Mouse (Mus musculus) liver, embryonic 13.5 days (tissue): ENCODE results near the gene Hist1h4a. TPM values are rescaled to one million over a fixed set of nuclear protein-coding genes. Genes with fewer than 3 reads are reported as not detected.
"Not testable (repeated sequence)": the region's sequence is repeated elsewhere in the genome, so short reads cannot be mapped to it uniquely, and the experiment has no call there.

Experiments used
- ATAC-seq: fragments of 200-750 bp; cut with Nextera tagmentation; 2 replicates; pipeline ENCODE4 v1.8.0; 2017; ENCODE audit warnings: low read depth, mild to moderate bottlenecking, moderate number of reproducible peaks, moderate library complexity
- DNase-seq: peaks from one replicate; pipeline ENCODE4 v3.0.0; 2022
- H3K27ac ChIP-seq: fragments of 300-500 bp; sonication (generic); 2 replicates; pipeline ENCODE4 v1.5.1; 2015; ENCODE audit warnings: moderate library complexity, mild to moderate bottlenecking, inconsistent platforms
- H3K27me3 ChIP-seq: fragments of 300-500 bp; sonication (generic); 2 replicates; pipeline ENCODE4 v1.6.1; 2015; ENCODE audit warnings: mild to moderate bottlenecking, inconsistent platforms
- H3K36me3 ChIP-seq: fragments of 300-500 bp; sonication (generic); 2 replicates; pipeline ENCODE4 v1.6.1; 2015; ENCODE audit warnings: mild to moderate bottlenecking, inconsistent platforms
- H3K4me1 ChIP-seq: fragments of 300-500 bp; sonication (generic); replicated peaks from 2 replicates; pipeline ENCODE4 v1.6.1; 2015; ENCODE audit warnings: inconsistent platforms
- H3K4me2 ChIP-seq: fragments of 300-500 bp; sonication (generic); 2 replicates; pipeline ENCODE4 v1.6.1; 2015; ENCODE audit warnings: inconsistent platforms, mild to moderate bottlenecking, moderate library complexity
- H3K4me3 ChIP-seq: fragments of 300-500 bp; sonication (generic); replicated peaks from 2 replicates; pipeline ENCODE4 v1.5.1; 2015; ENCODE audit warnings: mild to moderate bottlenecking, inconsistent platforms
- H3K9ac ChIP-seq: fragments of 300-500 bp; sonication (generic); 2 replicates; pipeline ENCODE4 v1.6.1; 2015; ENCODE audit warnings: mild to moderate bottlenecking, inconsistent platforms
- H3K9me3 ChIP-seq: fragments of 300-500 bp; sonication (generic); replicated peaks from 2 replicates; pipeline ENCODE4 v1.6.1; 2016; ENCODE audit warnings: inconsistent platforms
- WGBS: fragments of 180-500 bp; shearing (Covaris S2); methylation state at CpG from one replicate; pipeline ENCODE4 v1.1.7; 2015; ENCODE audit not compliant: insufficient replicate concordance; 5-methylcytosine and 5-hydroxymethylcytosine counted together
- polyA plus RNA-seq: library from polyadenylated mRNA; unstranded; fragments of >200 nt; fragmentation: Nextera tagmentation; extraction: Ambion mirVana; gene quantifications from 2 replicates; pipeline ENCODE4 v1.2.1, GENCODE M21; 2015

The Hist1h4a gene
- 0.86 TPM in 1 of 2 replicates, not detected in the other for polyA plus RNA-seq

DNA sequence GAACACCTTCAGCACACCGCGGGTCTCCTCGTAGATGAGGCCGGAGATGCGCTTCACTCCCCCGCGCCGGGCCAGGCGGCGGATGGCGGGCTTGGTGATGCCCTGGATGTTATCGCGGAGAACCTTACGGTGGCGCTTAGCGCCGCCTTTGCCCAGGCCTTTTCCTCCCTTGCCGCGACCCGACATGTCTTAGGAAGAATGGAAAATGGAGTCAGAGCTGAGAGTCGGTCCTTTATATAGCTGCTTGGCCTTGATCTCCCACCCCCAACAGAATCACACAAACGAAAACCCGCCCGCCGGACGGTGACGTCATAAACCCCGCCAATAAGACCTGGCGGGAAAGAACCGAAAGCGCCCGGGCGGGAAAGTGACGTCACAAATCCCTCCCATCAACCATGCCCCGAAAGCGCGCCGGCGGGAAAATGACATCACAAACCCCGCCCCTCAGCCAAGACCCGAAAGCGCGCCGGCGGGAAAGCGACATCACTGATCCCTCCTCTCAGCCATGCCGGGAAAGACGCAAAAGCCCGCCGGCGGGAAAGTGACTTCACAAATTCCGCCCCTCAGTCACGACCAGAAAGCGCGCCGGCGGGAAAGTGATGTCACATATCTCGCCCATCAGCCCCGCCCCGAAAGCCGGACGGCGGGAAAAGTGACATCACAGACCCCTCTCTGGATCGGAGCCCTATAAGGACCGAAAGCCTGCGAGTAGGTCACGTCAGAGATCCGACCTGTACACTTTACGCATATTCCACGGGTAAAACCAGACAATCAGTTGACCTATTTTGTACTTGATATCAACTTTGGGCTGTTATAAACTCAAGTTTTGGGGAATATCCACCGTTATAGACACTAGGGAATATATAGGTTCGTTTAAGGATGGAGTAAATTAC is at the start of gene Hist1h4a:
Gene Hist1h4a (minus strand): TSS at position 259 of the 893 bp plus-strand sequence.
- H3K9me3 ChIP-seq, result no peaks in the 10 kb centered on the region
- H3K4me1 ChIP-seq, result peaks cover 73% of the 10 kb centered on the region
- H3K9ac ChIP-seq, result peak within 1 kb of the TSS; percentile 78
- no peaks in the 10 kb centered on the region for H3K36me3 ChIP-seq
- under 1% methylated on average over 67 of the region's 72 CpGs for WGBS
- DNase-seq (peak; percentile 99), ATAC-seq (peak; percentile 62)
- peak within 1 kb of the TSS; percentile 98 for H3K27ac ChIP-seq
- peak within 1 kb of the TSS; percentile 83 for H3K4me2 ChIP-seq
- peak within 1 kb of the TSS; percentile 63 for H3K4me3 ChIP-seq
- no peaks in the 10 kb centered on the region for H3K27me3 ChIP-seq

DNA sequence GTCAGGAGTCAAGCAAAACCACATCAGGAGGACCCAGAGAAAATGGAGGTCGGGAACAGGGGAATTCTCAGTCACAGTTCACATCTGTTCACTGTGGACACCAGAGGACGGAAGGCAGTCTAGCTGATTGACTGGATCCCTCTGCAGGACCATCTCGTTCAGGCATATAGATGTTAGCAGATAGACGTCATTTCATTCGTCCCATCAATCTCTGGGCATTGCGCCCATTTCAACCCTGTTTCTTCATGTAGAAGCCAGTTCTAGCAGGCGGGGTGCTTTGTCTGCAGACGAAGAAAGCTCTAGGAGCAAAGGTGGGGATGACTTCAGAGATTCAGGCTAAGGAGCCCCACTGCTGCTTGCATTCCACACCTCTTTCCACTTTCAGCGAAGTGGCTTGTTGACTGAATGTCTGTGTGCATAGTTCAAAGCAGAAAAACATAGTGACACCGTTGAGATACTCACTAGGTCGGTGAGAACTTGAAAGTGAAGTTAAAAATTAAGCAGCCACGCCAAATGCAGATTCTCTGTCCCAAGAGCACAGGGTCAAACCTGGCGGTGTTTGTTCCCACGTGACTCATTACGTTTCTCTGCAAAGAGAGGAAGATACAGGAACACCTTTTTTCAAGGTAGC is 45.5 kb upstream of the Hist1h4a start, which contains the start of gene Slc17a2:
Gene Slc17a2 (plus strand): TSS at position 572 of the 631 bp plus-strand sequence.
- Histone ChIP-seq H3K4me3 (no peak within 1 kb of the TSS), H3K9ac (no peak within 1 kb of the TSS), H3K27me3 (no peaks in the 10 kb centered on the region; the same call in 1 of the 2 replicates), H3K4me1 (peaks cover 5% of the 10 kb centered on the region; the same call in 1 of the 2 replicates), H3K4me2 (0 out of 2 replicates have a peak within 1 kb of the TSS, but pooled peaks have one; percentile 8), H3K36me3 (no peaks in the 10 kb centered on the region), H3K27ac (0 out of 2 replicates have a peak within 1 kb of the TSS, but pooled peaks have one; percentile 4), H3K9me3 (no peaks in the 10 kb centered on the region)
- 63% methylated on average over 15 of the region's 15 CpGs for WGBS
- DNase-seq, result no peak
- 0 out of 2 replicates have a peak, but pooled peaks have one; percentile 60 for ATAC-seq

DNA sequence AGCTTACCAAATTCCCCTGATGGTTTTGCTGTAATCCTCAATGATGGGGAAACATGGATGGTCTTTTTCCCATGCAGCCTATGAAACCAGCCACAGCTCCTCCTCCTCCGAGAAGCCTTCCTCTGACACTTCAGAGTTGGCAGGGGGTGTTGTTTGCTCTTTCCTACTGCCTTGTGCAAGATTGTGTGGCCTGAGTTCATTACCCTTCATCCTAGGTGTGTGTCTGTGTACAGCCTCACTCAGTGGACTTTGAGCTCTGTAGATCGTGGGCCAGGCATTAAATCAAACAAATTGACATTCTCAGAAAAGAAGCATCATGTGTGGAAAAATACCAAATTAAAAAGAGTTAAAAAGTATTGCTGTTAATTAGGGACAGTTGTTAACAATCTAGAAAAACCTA is 43.5 kb upstream of the Hist1h4a start:
- H3K4me1 ChIP-seq, result peaks cover 5% of the 10 kb centered on the region; the same call in 1 of the 2 replicates
- no peaks in the 10 kb centered on the region; the same call in 1 of the 2 replicates for H3K27me3 ChIP-seq
- no peak for ATAC-seq
- H3K4me3 ChIP-seq, result no peak overlapping the region
- no peaks in the 10 kb centered on the region for H3K36me3 ChIP-seq
- WGBS, result 58% methylated on average over 2 of the region's 2 CpGs
- no peak overlapping the region for H3K27ac ChIP-seq
- no peaks in the 10 kb centered on the region for H3K9me3 ChIP-seq
- DNase-seq, result no peak
- H3K9ac ChIP-seq, result no peak overlapping the region
- H3K4me2 ChIP-seq, result no peak overlapping the region

DNA sequence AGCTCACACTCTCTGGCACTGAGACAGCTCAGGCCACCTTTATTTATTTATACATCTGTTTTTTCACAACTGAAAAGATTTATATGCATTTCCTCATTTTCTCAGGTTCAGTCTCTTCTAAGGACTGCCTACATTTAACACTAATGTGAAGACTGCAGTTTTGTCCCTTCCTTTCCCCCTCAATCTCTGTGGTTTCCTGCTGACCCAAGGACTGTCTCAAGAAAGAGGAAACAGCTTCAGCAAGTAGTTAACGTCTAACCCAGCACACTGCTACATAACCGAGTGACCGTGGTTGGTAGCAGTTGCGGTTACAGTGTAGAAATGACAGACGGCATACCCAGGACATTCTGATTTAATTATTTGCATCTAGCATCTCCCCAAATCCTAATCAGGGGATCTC is 38.4 kb upstream of the Hist1h4a start:
- ATAC-seq, result no peak
- Histone ChIP-seq H3K4me2 (no peak overlapping the region), H3K36me3 (no peaks in the 10 kb centered on the region), H3K27ac (no peak overlapping the region), H3K4me3 (no peak overlapping the region), H3K27me3 (no peaks in the 10 kb centered on the region), H3K9me3 (no peaks in the 10 kb centered on the region), H3K4me1 (peaks cover 5% of the 10 kb centered on the region; the same call in 1 of the 2 replicates), H3K9ac (no peak overlapping the region)
- WGBS, result 29% methylated on average over 5 of the region's 5 CpGs
- DNase-seq, result no peak

DNA sequence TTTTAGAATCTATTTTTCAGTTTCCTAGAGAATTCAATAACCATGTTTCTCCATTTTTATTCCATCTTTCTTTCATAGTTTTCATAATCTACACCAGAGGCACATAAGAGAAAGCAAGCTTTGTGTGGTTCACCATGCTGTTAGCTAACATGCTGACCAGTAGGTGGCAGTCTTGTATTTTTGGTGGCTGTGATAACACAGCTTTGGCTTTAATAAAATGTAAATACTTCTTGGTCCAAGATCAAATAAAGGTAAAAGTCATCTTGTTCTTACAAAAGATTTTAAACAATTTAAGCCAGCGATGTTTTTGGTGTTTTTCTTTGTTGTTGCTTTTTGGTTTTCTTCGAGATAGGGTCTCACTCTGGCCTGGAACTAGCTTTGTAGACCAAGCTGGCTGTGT is 31.5 kb upstream of the Hist1h4a start:
- Histone ChIP-seq H3K9ac (no peak overlapping the region), H3K4me3 (no peak overlapping the region), H3K9me3 (no peaks in the 10 kb centered on the region), H3K4me1 (no peaks in the 10 kb centered on the region), H3K27ac (no peak overlapping the region), H3K4me2 (no peak overlapping the region), H3K36me3 (no peaks in the 10 kb centered on the region), H3K27me3 (no peaks in the 10 kb centered on the region)
- WGBS, result 30% methylated on average over 2 of the region's 2 CpGs
- no peak for DNase-seq
- ATAC-seq, result no peak

DNA sequence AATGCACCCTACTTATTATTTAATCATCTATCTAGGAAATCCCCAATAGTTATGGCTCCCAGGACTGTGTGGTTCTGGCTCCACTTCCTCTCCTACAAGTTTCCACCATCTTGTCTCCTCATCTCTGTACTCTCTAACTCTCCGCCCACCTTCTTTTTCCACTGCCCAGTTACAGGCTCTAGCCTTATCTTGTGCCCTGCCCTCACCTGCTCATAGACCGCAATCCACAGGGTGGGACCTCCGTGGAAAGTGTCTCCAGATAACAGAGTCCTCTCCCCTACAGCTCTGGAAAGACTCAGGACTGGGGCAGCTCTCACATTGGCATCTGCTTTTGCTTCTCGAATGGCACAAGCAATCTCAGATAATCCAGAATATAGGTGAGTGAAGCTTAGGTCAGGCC is 18.0 kb upstream of the Hist1h4a start:
- Histone ChIP-seq H3K9me3 (no peaks in the 10 kb centered on the region), H3K4me1 (peaks cover 31% of the 10 kb centered on the region), H3K36me3 (no peaks in the 10 kb centered on the region), H3K27ac (no peak overlapping the region), H3K4me3 (no peak overlapping the region), H3K9ac (0 out of 2 replicates have a peak overlapping the region, but pooled peaks have one; percentile 5), H3K4me2 (no peak overlapping the region), H3K27me3 (no peaks in the 10 kb centered on the region)
- WGBS, result 50% methylated on average over 4 of the region's 4 CpGs
- DNase-seq (no peak), ATAC-seq (peak; percentile 51)

DNA sequence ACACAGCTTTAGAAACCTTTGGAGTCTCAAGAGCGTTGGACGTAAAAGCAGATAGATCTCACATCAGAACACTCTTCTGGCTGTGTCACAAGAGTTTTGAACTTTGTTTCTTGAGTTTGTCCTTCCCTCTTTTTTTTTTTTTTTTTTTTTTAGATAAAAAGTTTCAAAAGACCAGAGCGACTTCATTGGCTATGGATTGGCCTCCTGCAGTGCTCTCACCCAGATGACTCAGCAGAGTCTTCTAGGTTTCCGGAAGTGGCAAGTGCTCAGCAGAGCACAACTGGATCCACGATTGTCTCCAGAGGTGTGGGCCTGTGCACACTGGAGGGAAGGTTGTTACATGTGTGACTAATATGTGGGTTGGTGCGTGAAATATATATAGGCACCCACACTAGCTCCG is 17.3 kb upstream of the Hist1h4a start:
- Histone ChIP-seq H3K9ac (no peak overlapping the region), H3K9me3 (no peaks in the 10 kb centered on the region), H3K27ac (no peak overlapping the region), H3K4me1 (peaks cover 35% of the 10 kb centered on the region), H3K4me3 (no peak overlapping the region), H3K27me3 (no peaks in the 10 kb centered on the region), H3K4me2 (no peak overlapping the region), H3K36me3 (no peaks in the 10 kb centered on the region)
- WGBS, result 78% methylated on average over 7 of the region's 7 CpGs
- no peak for ATAC-seq
- no peak for DNase-seq

DNA sequence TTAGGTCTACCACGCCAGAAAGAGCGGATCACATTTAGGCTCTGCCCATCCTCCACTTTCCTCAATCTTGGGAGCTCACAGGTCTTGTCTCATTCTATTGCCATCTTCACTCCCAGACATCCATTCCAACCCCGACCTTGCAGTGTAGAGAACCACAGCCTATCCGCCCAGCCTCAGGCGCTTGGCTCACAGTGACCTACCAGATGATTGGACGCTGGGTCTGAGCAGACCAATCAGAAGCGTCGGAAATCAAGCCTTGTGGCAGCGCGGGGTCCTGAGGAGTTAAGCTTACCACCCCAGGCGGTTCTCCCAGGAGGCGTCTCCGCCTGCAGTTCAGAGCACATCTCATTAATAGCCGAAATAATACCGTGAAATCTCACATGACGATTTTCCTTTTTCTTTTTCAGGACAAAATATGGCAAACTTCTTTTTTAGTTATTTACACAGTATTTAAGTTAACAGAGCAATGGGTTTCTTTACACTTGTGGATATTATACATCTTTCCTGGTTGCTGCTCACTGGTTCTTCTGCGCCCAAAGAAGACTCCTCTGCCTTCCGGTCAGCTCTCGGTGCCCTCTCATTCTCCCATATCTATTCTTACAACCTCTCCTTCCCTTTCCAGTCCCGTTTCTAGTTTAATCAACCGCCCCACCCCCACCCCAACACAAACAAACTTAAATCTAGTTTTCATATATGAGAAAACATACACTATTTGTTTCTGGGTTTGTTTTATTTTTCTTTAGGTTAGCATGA is 11.7 kb upstream of the Hist1h4a start:
- peak; percentile 99 for ATAC-seq
- Histone ChIP-seq H3K27ac (peak overlapping the region; percentile 30; the same call in 1 of the 2 replicates), H3K36me3 (no peaks in the 10 kb centered on the region), H3K4me3 (peak overlapping the region; percentile 37), H3K4me1 (peaks cover 52% of the 10 kb centered on the region), H3K27me3 (no peaks in the 10 kb centered on the region), H3K4me2 (peak overlapping the region; percentile 63), H3K9ac (peak overlapping the region; percentile 63), H3K9me3 (no peaks in the 10 kb centered on the region)
- peak; percentile 79 for DNase-seq
- 14% methylated on average over 21 of the region's 21 CpGs for WGBS

DNA sequence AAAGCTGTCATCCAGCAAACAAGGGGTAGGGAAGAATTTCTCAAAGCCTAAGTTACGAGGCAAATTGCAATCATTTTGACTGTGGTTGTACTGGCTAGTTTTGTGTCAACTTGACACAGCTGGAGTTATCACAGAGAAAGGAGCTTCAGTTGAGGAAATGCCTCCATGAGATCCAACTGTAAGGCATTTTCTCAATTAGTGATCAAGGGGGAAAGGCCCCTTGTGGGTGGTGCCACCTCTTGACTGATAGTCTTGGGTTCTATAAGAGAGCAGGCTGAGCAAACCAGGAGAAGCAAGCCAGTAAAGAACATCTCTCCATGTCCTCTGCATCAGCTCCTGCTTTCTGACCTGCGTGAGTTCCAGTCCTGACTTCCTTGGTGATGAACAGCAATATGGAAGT is 8.6 kb upstream of the Hist1h4a start, which contains the start of gene Trim38:
Gene Trim38 (plus strand): TSS at position 301 of the 400 bp plus-strand sequence.
- peak within 1 kb of the TSS; percentile 39; the same call in 1 of the 2 replicates for H3K9ac ChIP-seq
- H3K4me2 ChIP-seq, H3K27ac ChIP-seq, H3K36me3 ChIP-seq, H3K27me3 ChIP-seq, H3K9me3 ChIP-seq, H3K4me3 ChIP-seq, DNase-seq, ATAC-seq: not testable (repeated sequence)
- WGBS, result 70% methylated on average over 2 of the region's 2 CpGs
- H3K4me1 ChIP-seq, result peaks cover 56% of the 10 kb centered on the region

DNA sequence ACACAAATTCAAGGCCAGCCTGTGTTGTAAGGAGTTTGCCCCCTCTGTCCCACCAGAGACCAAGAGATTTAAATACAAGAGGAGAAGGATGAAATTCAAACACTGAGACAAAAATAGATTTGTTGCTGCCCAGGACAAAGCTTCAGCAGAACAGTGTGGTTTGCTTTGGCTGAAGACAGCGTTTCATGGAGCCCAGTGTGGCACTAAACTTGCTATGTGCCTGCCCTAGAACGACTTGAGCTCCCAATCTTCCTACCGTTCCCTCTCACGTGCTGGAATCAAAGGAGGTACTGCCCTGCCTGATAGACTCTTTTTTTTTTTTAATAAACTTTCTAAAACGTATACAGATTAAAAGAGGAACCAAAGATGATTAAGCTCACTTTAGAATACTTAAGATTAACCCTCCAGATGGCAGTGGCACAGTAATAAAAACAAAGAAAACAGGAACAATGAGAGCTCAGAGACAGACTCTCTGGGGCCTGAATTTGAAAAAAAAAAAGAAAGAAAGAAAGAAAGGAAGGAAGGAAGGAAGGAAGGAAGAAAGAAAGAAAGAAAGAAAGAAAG is 7.9 kb upstream of the Hist1h4a start:
- H3K4me3 ChIP-seq, result no peak overlapping the region
- no peaks in the 10 kb centered on the region for H3K36me3 ChIP-seq

More for the DNA sequence above, 7.9 kb upstream of the Hist1h4a start:
- H3K4me2 ChIP-seq, result no peak overlapping the region
- no peaks in the 10 kb centered on the region for H3K27me3 ChIP-seq
- ATAC-seq (no peak), DNase-seq (no peak)
- 41% methylated on average over 5 of the region's 5 CpGs for WGBS
- peaks cover 63% of the 10 kb centered on the region for H3K4me1 ChIP-seq
- no peak overlapping the region for H3K27ac ChIP-seq
- peak overlapping the region; percentile 39; the same call in 1 of the 2 replicates for H3K9ac ChIP-seq
- H3K9me3 ChIP-seq, result no peaks in the 10 kb centered on the region
